Comparison of ENCODE assay signal across 22 mouse cellular contexts in genomic region chr17:78772317-78772716, GRCm38 (mm10). TPM values are rescaled to one million over a fixed set of nuclear protein-coding genes. Genes with fewer than 3 reads are reported as not detected.
A peak's percentile ranks its signal among the peaks of the same experiment; 100 is the strongest.
DNase-seq lines count a peak whose midpoint lies in the region; ATAC-seq lines count a peak whose summit lies in the region.
"Had no signal": no experiment of that assay in that cellular context is flagged by ENCODE, and none has a peak within 500 bp of the region (broad histone marks: within the 10 kb centered on the region; RNA-seq: fewer than 3 reads in every experiment).

No protein-coding gene starts in this region.

- DNase-seq in heart, adult 11 months: peak; percentile 37
- DNase-seq in heart, adult 18-20 months: no peak
- no peak for DNase-seq in hindbrain, embryonic 14.5 days (ENCODE audit: low spot score)
- DNase-seq: adrenal gland, adult 2 months; adrenal gland, postnatal 10 days; adrenal gland, postnatal 25 days; B cell, adult 2 months; cerebellum, adult 11 months; cerebellum, adult 18-20 months; cerebellum, adult 9-10 months; cerebellum, postnatal 10 days; cerebellum, postnatal 25 days; forebrain, postnatal 0 days had no signal

- WGBS in heart, embryonic 11.5 days (ENCODE audit: insufficient replicate concordance): 70% methylated on average over 2 of the region's 2 CpGs
- 60% methylated on average over 2 of the region's 2 CpGs for WGBS in heart, embryonic 15.5 days
- 95% methylated on average over 2 of the region's 2 CpGs for WGBS in hindbrain, embryonic 14.5 days

- no peak for ATAC-seq in heart, embryonic 11.5 days (replicated peaks; ENCODE audit: insufficient number of reproducible peaks, low FRiP score, low TSS enrichment)
- ATAC-seq in heart, embryonic 15.5 days (replicated peaks; ENCODE audit: insufficient number of reproducible peaks, insufficient read depth, low FRiP score, low read depth): no peak
- no peak for ATAC-seq in hindbrain, embryonic 14.5 days (ENCODE audit: low FRiP score)
- ATAC-seq: CD4-positive, CD25-positive, alpha-beta regulatory T cell, adult 4 months; forebrain, embryonic 13.5 days; forebrain, embryonic 15.5 days; forebrain, postnatal 0 days had no signal

- H3K9ac ChIP-seq in heart, embryonic 11.5 days (ENCODE audit: low read depth, low read length): no peak overlapping the region
- H3K9ac ChIP-seq in heart, embryonic 15.5 days: no peak overlapping the region
- H3K9ac ChIP-seq in hindbrain, embryonic 14.5 days: no peak overlapping the region
- H3K9ac ChIP-seq: embryonic facial prominence, embryonic 12.5 days; forebrain, embryonic 13.5 days; forebrain, embryonic 15.5 days; forebrain, postnatal 0 days had no signal

- no peaks in the 10 kb centered on the region for H3K27me3 ChIP-seq in heart, embryonic 11.5 days (ENCODE audit: control insufficient read depth, insufficient read depth, low read length)
- no peaks in the 10 kb centered on the region for H3K27me3 ChIP-seq in heart, embryonic 15.5 days
- H3K27me3 ChIP-seq in hindbrain, embryonic 14.5 days (ENCODE audit: control insufficient read depth, insufficient read depth, low read length): no peaks in the 10 kb centered on the region
- H3K27me3 ChIP-seq: CH12.LX; embryonic facial prominence, embryonic 12.5 days; forebrain, embryonic 13.5 days; forebrain, embryonic 15.5 days had no signal

- peaks cover 3% of the 10 kb centered on the region; the same call in 1 of the 2 replicates for H3K36me3 ChIP-seq in heart, embryonic 11.5 days (ENCODE audit: control insufficient read depth, insufficient read depth, low read length)
- peaks cover 10% of the 10 kb centered on the region; the same call in 1 of the 2 replicates for H3K36me3 ChIP-seq in heart, embryonic 15.5 days
- peaks cover 72% of the 10 kb centered on the region for H3K36me3 ChIP-seq in hindbrain, embryonic 14.5 days (replicated peaks; ENCODE audit: control insufficient read depth, insufficient read depth)

- no peak overlapping the region for H3K4me3 ChIP-seq in heart, embryonic 11.5 days (ENCODE audit: low read depth, low read length)
- H3K4me3 ChIP-seq in heart, embryonic 15.5 days: no peak overlapping the region
- no peak overlapping the region for H3K4me3 ChIP-seq in hindbrain, embryonic 14.5 days (replicated peaks; ENCODE audit: low read length)
- H3K4me3 ChIP-seq: embryonic facial prominence, embryonic 10.5 days; embryonic facial prominence, embryonic 12.5 days; forebrain, embryonic 13.5 days; forebrain, embryonic 15.5 days had no signal

- H3K27ac ChIP-seq in heart, embryonic 11.5 days (ENCODE audit: low read depth, low read length): no peak overlapping the region
- 0 out of 2 replicates have a peak overlapping the region, but pooled peaks have one; percentile 87 for H3K27ac ChIP-seq in heart, embryonic 15.5 days
- H3K27ac ChIP-seq in hindbrain, embryonic 14.5 days: no peak overlapping the region
- H3K27ac ChIP-seq: embryonic facial prominence, embryonic 10.5 days; embryonic facial prominence, embryonic 12.5 days; forebrain, embryonic 13.5 days; forebrain, embryonic 15.5 days had no signal

- H3K4me1 ChIP-seq in heart, embryonic 11.5 days (ENCODE audit: control insufficient read depth, insufficient read depth, low read length): peaks cover 22% of the 10 kb centered on the region
- peaks cover 38% of the 10 kb centered on the region for H3K4me1 ChIP-seq in heart, embryonic 15.5 days (replicated peaks)
- H3K4me1 ChIP-seq in hindbrain, embryonic 14.5 days (replicated peaks; ENCODE audit: control insufficient read depth, insufficient read depth, low read length): no peaks in the 10 kb centered on the region
- H3K4me1 ChIP-seq: embryonic facial prominence, embryonic 10.5 days; embryonic facial prominence, embryonic 12.5 days; forebrain, embryonic 13.5 days; forebrain, embryonic 15.5 days had no signal

- no peaks in the 10 kb centered on the region for H3K9me3 ChIP-seq in heart, embryonic 11.5 days (replicated peaks; ENCODE audit: control insufficient read depth, low read length)
- no peaks in the 10 kb centered on the region for H3K9me3 ChIP-seq in heart, embryonic 15.5 days (replicated peaks)
- H3K9me3 ChIP-seq in hindbrain, embryonic 14.5 days (ENCODE audit: control insufficient read depth, low read length): no peaks in the 10 kb centered on the region
- H3K9me3 ChIP-seq: embryonic facial prominence, embryonic 10.5 days; embryonic facial prominence, embryonic 12.5 days; forebrain, embryonic 13.5 days; forebrain, embryonic 15.5 days; G1E had no signal

- H3K4me2 ChIP-seq in heart, embryonic 11.5 days: no peak overlapping the region
- H3K4me2 ChIP-seq in heart, embryonic 15.5 days: no peak overlapping the region
- H3K4me2 ChIP-seq in hindbrain, embryonic 14.5 days (replicated peaks): no peak overlapping the region
- H3K4me2 ChIP-seq: embryonic facial prominence, embryonic 12.5 days; forebrain, embryonic 13.5 days; forebrain, embryonic 15.5 days had no signal

RNA-seq across cellular contexts. Expression of gene Strn, which starts 35.3 kb away (rescaled TPM):
- 12.5 and 14.2 TPM in 2 replicates for polyA plus RNA-seq in heart, embryonic 11.5 days (2014; fragmentation: Nextera tagmentation; extraction: Ambion mirVana)
- 11.1 and 12.0 TPM in 2 replicates for polyA plus RNA-seq in heart, embryonic 15.5 days (2015; fragmentation: Nextera tagmentation; extraction: Ambion mirVana)
- 10 to 100 TPM; 22.5 to 23.0 TPM for total RNA-seq in heart, adult 18-20 months (2021)
- polyA plus RNA-seq in hindbrain, embryonic 14.5 days (2014; fragmentation: Nextera tagmentation; extraction: Ambion mirVana): 7.6 and 8.0 TPM in 2 replicates
